Mouse (Mus musculus): ENCODE measurements around the gene Gm11172.

GRCm38 (mm10) chr16:10812865-10813371, at the start of gene Gm11172:
- TF ChIP-seq POLR2A (IDR thresholded peaks at IDR 0.05; ENCODE audit: control insufficient read depth, low read depth, low read length) (no peak), CTCF (IDR thresholded peaks at IDR 0.05; ENCODE audit: control insufficient read depth, insufficient read depth, insufficient replicate concordance, low read depth, low read length) (no peak)

Measured in testis, adult 2 months (tissue).